Mouse (Mus musculus) bone marrow macrophage, adult 2 months (primary cell): ENCODE results near the gene Sema5a.

Source experiments
- CTCF ChIP-seq: IDR thresholded peaks from 2 replicates; pipeline ENCODE4 v1.5.1; 2012; ENCODE audit warnings: low read depth, mild to moderate bottlenecking, low read length, moderate library complexity
- POLR2A ChIP-seq: IDR thresholded peaks from 2 replicates; pipeline ENCODE4 v1.6.1; 2012; ENCODE audit warnings: mild to moderate bottlenecking, low read depth, low read length, borderline replicate concordance

- TF ChIP-seq CTCF (no peak), POLR2A (no peak)
Observed at GRCm38 (mm10) chr15:32619199-32619598, 374.6 kb downstream of the Sema5a start.
